Mouse (Mus musculus) lung, postnatal 10 days (tissue): ENCODE results near the gene Ccdc130.
A peak's percentile ranks its signal among the peaks of the same experiment; 100 is the strongest.

ENCODE experiments used
- DNase-seq: peaks from one replicate; pipeline ENCODE4 v3.0.0; 2021

Ccdc130 gene

DNA sequence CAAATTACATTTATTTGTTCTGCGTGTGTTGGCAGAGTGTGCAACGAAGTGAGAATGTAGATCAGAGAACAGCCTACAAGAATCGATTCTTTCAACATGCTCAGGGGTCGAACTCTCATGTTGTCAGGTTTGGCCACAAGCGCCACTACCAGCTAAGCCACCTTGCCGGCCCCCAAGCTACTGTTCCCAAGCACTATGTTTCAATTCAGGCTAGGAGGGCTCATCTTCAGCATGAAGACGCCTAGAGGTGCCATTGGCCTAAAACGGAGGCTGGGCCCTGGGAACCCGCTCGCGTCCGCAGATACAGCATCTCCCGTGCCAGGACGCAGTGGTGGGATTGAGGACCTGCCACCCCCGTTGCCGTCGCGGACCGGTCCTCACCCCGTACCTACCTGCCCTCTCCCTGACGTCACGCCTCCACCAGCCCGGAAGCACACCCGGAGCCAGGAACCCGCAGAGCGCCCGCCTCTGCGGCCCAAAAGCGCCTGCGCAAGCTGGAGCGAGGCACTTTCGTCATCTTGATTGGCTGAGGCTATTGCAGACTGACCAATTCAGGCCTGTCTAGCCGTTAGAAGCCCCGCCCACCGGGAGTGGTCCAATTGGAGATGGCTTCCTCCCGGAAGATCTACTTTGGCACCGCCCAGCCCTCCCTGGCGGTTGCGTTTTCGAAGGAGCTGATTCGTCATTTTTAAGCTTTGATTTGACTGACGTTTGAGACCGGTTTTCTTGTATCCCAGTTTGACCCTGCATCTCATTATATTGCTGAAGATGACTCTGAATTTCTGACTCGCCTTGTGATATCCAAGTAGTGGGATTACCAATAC is at the start of gene Ccdc130:
Ccdc130 (minus strand) TSS at position 431 of the 824 bp plus-strand sequence.
- DNase-seq = peak; percentile 100

- no peak for DNase-seq
These were observed 38.2 kb upstream of the Ccdc130 start for GRCm38 (mm10) chr8:84308376-84308775.

DNA sequence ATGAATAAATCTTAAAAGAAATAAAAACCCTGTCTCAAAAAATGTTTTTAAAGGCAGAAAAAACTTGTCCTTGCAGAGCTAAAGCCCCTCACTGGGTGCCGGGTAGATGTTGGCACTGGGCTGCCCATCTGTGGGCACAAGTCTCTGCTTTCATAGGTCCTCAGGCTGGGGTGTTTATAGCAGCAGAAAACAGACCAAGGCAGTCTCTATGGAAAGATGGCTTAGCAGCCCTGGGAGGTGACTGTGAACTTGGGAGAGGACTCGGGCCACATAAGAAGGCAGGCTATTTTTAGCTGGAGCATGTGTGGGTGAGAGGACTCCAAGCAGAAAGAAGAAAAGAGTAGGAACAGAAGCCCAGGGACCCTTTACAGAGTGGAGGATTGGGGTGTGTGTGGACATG is 33.8 kb upstream of the Ccdc130 start:
- DNase-seq = peak; percentile 41

DNA sequence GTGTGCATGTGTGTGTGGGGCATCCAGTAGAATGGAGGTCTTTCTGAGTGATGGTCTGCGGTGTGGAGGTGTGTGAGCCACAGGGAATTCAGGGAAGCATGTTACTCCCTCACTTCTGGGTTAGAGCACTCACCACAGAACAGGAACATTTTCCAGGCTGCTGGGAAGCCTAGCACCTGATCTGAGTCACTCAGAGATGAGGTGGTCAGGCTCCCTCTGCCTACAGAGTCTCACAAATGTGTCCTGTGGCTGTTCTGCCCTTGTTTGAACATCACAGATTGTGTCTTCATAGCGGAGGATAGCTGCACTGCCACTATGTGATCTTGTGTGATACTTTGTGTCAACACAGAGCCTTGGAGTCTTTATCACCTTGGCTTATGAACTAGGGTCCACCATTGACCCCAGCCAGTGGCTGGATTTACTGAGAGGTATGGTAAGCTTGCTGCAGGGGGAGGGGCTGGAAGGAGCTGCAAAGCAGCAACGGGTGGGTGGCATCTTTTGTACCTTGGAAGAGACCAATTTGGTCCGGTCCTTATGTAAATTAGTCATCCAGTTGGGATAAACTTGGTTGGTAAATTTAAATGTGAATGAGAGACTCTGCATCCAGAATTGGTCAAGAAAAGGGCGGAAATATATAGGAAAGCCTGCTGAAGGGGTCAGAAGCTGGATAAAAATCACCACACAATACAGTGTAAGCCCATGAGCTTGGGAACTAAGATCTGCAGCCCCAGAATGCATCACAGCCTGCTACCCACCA is 27.0 kb upstream of the Ccdc130 start:
- DNase-seq = no peak

DNA sequence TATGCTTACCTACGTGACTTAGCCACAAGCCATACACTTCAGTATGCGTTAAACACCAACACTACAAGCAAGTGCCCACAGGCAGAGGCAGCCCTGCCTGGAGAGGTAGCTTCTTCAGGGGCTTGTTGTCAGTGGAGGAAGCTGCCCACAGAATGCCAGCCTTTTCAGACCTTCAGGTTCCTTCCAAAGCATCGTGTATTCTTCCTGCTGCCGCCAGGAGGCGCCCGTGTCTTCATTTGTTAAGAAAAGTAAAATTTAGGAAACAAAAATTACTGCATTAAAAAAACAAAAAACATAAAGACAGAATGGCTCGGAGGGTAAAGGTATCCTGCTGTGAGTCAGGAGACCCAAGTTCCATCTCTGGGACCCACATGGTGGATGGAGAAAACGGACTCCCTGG is 21.5 kb upstream of the Ccdc130 start:
- peak; percentile 47 for DNase-seq

- DNase-seq = no peak
These were observed 20.9 kb upstream of the Ccdc130 start for GRCm38 (mm10) chr8:84291086-84291485.

- DNase-seq = peak; percentile 25
These were observed 18.7 kb upstream of the Ccdc130 start for GRCm38 (mm10) chr8:84288892-84289291.

DNA sequence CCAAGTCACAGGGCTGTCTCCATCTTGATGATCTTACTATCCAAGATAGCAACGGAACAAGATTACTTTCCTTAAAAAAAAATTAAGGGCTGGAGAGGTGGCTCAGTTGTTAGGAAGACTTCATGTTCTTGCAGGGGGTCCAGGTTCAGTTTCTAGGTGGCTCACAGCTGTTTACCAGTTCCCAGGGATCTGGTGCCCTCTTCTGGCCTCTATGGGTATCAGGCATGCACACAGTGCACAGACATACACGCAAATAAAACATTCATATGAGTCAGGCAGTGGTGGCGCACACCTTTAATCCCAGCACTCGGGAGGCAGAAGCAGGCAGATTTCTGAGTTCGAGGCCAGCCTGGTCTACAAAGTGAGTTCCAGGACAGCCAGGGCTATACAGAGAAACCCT is 15.5 kb upstream of the Ccdc130 start:
- peak; percentile 71 for DNase-seq

DNA sequence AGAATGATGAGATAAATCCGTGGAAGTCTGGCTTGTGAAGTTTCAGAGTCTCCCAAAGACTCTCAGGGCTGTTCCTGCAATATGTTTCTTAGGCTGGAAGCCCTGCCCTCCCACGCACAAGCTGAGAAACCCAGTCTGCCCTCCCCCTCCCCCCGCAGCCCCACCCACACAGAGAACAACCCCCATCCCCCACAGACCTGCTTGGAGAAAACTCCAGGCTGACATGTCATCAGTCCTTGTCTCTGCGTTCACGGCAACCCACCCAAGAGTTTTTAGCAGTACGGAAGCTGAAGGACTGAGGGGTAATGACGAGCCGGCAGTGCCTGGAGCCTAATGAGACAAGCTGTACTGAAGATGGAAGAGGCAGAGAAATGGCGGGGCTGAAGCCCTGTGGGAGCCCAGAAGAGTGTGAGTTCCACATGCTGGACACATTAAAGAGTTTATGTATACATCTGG is 14.5 kb upstream of the Ccdc130 start:
- peak; percentile 55 for DNase-seq

- DNase-seq = no peak
These were observed 10.6 kb upstream of the Ccdc130 start for GRCm38 (mm10) chr8:84280777-84281176.

- DNase-seq = no peak
These were observed 6.3 kb upstream of the Ccdc130 start for GRCm38 (mm10) chr8:84276447-84276846.

- DNase-seq = no peak
These were observed 3.8 kb upstream of the Ccdc130 start for GRCm38 (mm10) chr8:84273968-84274367.

DNA sequence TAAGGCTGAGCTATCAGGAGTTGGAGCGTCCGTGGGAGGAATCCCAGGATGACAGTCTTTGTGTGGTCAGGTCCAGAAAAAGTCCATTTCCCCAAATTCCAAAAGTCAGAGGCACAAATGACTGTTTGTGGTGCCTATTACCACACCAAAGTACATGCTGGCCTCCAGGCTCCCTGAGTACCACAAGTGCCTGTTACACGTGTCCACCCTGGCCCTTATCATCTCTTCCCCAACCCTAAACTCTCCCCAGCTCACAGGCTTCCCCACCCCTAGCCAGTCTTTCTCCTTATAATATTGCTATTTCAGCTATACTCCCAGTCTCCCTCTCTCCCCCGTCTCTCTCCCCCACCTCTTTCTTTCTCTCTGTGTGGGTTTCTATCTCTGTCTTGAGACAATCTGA is 2.1 kb upstream of the Ccdc130 start:
- no peak for DNase-seq

- DNase-seq = no peak
These were observed 9.1 kb downstream of the Ccdc130 start for GRCm38 (mm10) chr8:84261098-84261497.

GRCm38 (mm10) chr8:84256822-84257610 is 13.2 kb downstream of the Ccdc130 start, which contains the start of gene Mri1:
Gene Mri1 (minus strand): TSS chr8:84257326.
- DNase-seq = peak; percentile 90

- peak; percentile 32 for DNase-seq
These were observed 13.7 kb downstream of the Ccdc130 start for GRCm38 (mm10) chr8:84256458-84256821.

DNA sequence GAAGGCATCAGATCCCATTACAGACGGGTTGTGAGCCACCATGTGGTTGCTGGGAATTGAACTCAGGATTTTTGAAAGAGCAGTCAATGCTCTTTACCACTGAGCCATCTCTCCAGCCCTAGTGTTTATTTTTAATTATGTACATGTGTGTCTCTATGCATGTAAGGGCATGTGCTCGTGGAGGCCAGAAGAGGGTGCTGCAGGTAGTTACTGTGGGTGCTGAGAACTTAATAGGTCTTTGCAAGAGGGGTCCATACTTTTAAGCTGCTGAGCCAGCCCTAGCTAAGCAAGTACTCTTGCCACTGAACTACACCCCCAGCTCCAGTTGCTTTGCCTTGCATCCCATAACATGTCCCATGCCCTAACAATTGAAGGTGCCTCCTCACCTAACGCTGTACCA is 14.3 kb downstream of the Ccdc130 start:
- no peak for DNase-seq

GRCm38 (mm10) chr8:84249257-84250170 is 20.7 kb downstream of the Ccdc130 start, which contains the start of gene D8Ertd738e:
Gene D8Ertd738e (minus strand): TSS chr8:84249719.
- DNase-seq = peak; percentile 94

GRCm38 (mm10) chr8:84241821-84242220 is 28.4 kb downstream of the Ccdc130 start:
- no peak for DNase-seq

GRCm38 (mm10) chr8:84241167-84241566 is 29.0 kb downstream of the Ccdc130 start:
- no peak for DNase-seq

- DNase-seq = peak; percentile 51
These were observed 32.5 kb downstream of the Ccdc130 start for GRCm38 (mm10) chr8:84237542-84238229.
